Mouse (Mus musculus): ENCODE measurements around the gene Parp1.
"Not testable (repeated sequence)": the region's sequence is repeated elsewhere in the genome, so short reads cannot be mapped to it uniquely, and the experiment has no call there.

Gene Parp1

GRCm38 (mm10) chr1:180559454-180559853 lies 9.3 kb upstream of the Parp1 start:
- DNase-seq (ENCODE audit: low read depth, low spot score), result no peak

GRCm38 (mm10) chr1:180561187-180561586 lies 7.5 kb upstream of the Parp1 start:
- DNase-seq (ENCODE audit: low read depth, low spot score), result no peak

- DNase-seq (ENCODE audit: low read depth, low spot score), result no peak
Observed at GRCm38 (mm10) chr1:180564885-180565284, 3.8 kb upstream of the Parp1 start.

GRCm38 (mm10) chr1:180567761-180568160 lies 963 bp upstream of the Parp1 start:
- no peak for DNase-seq (ENCODE audit: low read depth, low spot score)

- DNase-seq (ENCODE audit: low read depth, low spot score), result no peak
Observed at GRCm38 (mm10) chr1:180568248-180568647, 476 bp upstream of the Parp1 start.

GRCm38 (mm10) chr1:180569453-180569852 lies 729 bp downstream of the Parp1 start:
- no peak for DNase-seq (ENCODE audit: low read depth, low spot score)

GRCm38 (mm10) chr1:180570181-180570580 lies 1.5 kb downstream of the Parp1 start:
- no peak for DNase-seq (ENCODE audit: low read depth, low spot score)

- DNase-seq (ENCODE audit: low read depth, low spot score), result no peak
Observed at GRCm38 (mm10) chr1:180571018-180571589, 2.4 kb downstream of the Parp1 start.

- DNase-seq (ENCODE audit: low read depth, low spot score), result not testable (repeated sequence)
Observed at GRCm38 (mm10) chr1:180571721-180572120, 3.0 kb downstream of the Parp1 start.

- DNase-seq (ENCODE audit: low read depth, low spot score), result no peak
Observed at GRCm38 (mm10) chr1:180572154-180572553, 3.4 kb downstream of the Parp1 start.

- no peak for DNase-seq (ENCODE audit: low read depth, low spot score)
Observed at GRCm38 (mm10) chr1:180576524-180576923, 7.8 kb downstream of the Parp1 start.

- no peak for DNase-seq (ENCODE audit: low read depth, low spot score)
Observed at GRCm38 (mm10) chr1:180577837-180578236, 9.1 kb downstream of the Parp1 start.

GRCm38 (mm10) chr1:180587792-180588442 lies 19.2 kb downstream of the Parp1 start:
- no peak for DNase-seq (ENCODE audit: low read depth, low spot score)

- no peak for DNase-seq (ENCODE audit: low read depth, low spot score)
Observed at GRCm38 (mm10) chr1:180600578-180600977, 31.9 kb downstream of the Parp1 start.

GRCm38 (mm10) chr1:180601806-180602205 lies 33.1 kb downstream of the Parp1 start:
- no peak for DNase-seq (ENCODE audit: low read depth, low spot score)

- peak; percentile 62 for DNase-seq (ENCODE audit: low read depth, low spot score)
Observed at GRCm38 (mm10) chr1:180604579-180604978, 35.9 kb downstream of the Parp1 start.

GRCm38 (mm10) chr1:180606106-180606505 lies 37.4 kb downstream of the Parp1 start:
- DNase-seq (ENCODE audit: low read depth, low spot score), result no peak

GRCm38 (mm10) chr1:180606796-180607577 lies 38.3 kb downstream of the Parp1 start:
- peak; percentile 16 for DNase-seq (ENCODE audit: low read depth, low spot score)

- DNase-seq (ENCODE audit: low read depth, low spot score), result no peak
Observed at GRCm38 (mm10) chr1:180607578-180607879, 38.8 kb downstream of the Parp1 start.

- DNase-seq (ENCODE audit: low read depth, low spot score), result not testable (repeated sequence)
Observed at GRCm38 (mm10) chr1:180611842-180612241, 43.1 kb downstream of the Parp1 start.

- no peak for DNase-seq (ENCODE audit: low read depth, low spot score)
Observed at GRCm38 (mm10) chr1:180616762-180617161, 48.0 kb downstream of the Parp1 start.

- no peak for DNase-seq (ENCODE audit: low read depth, low spot score)
Observed at GRCm38 (mm10) chr1:180622389-180622788, 53.7 kb downstream of the Parp1 start.

- DNase-seq (ENCODE audit: low read depth, low spot score), result no peak
Observed at GRCm38 (mm10) chr1:180623911-180624310, 55.2 kb downstream of the Parp1 start.
